ENCODE assay signal across 12 mouse cellular contexts in the genomic region with DNA sequence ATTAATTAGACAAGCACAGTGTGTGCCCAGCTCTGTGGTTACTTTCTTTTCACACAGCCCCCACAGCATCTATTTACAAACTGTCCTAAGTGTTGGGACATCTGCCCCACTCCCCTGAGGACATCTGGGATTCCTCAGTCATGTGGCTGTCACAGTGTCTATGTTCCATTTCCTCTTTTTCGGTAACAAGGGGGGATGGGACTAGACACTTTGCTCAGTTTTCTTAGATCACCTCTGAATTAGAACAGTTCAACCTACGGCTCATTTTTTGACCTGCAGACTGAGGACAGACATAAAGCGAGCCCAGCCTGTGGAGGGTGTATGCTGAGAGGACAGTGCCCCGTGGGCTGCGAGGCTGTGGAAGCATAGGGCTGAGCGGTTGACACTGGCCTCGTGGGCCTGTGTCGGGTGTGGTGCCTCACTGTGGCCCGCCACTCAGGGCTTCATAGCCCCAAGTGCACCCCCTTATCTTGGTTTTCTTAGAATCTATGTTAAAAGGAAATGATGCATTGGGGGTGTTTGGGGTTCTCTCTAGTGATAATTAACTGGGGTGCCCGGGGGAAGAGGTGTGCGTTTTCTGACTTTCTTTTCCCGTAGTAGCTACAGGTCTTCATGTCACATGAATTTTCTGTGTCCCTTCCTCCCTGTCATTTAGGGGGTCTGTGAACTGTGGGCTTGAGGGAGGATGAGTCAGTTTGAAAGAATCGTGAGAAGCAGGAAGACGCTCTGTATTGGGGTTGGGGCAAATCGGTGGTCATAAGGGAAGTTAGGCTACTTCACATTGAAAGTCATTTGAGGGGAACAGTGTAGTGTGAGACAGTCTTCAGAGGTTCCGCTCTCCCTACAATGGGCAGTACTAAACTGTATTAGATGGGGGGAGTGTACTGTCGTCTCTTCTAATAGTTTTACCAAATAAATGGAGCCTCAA. TPM values are rescaled to one million over a fixed set of nuclear protein-coding genes. Genes with fewer than 3 reads are reported as not detected.
DNase-seq lines count a peak whose midpoint lies in the region; ATAC-seq and TF ChIP-seq lines count a peak whose summit lies in the region.
"Had no signal": no experiment of that assay in that cellular context is flagged by ENCODE, and none has a peak within 500 bp of the region (broad histone marks: within the 10 kb centered on the region; RNA-seq: fewer than 3 reads in every experiment).

No protein-coding gene starts in this region.

- TF ChIP-seq POLR2A in kidney, adult 2 months (IDR thresholded peaks at IDR 0.05; ENCODE audit: low read depth, low read length) = no peak
- no peak for TF ChIP-seq POLR2A in bone marrow, adult 2 months (IDR thresholded peaks at IDR 0.05; ENCODE audit: borderline replicate concordance, control insufficient read depth, low read depth, low read length)

- TF ChIP-seq CTCF in kidney, adult 2 months (conservative IDR thresholded peaks at IDR 0.05; ENCODE audit: insufficient read depth, insufficient read length, low read depth, low read length) = no peak
- TF ChIP-seq CTCF in bone marrow, adult 2 months (IDR thresholded peaks at IDR 0.05; ENCODE audit: control insufficient read depth, insufficient read depth, low read length) = no peak
- TF ChIP-seq CTCF in liver, postnatal 0 days (IDR thresholded peaks at IDR 0.05; ENCODE audit: low read depth) = no peak

- peak; percentile 23; the same call in 1 of the 2 replicates for TF ChIP-seq EP300 in liver, postnatal 0 days (IDR thresholded peaks at IDR 0.05; ENCODE audit: low read depth)

- 80% methylated on average over 17 of the region's 17 CpGs for WGBS in kidney, adult 2 months
- 36% methylated on average over 17 of the region's 17 CpGs for WGBS in bone marrow, adult 2 months
- 40% methylated on average over 17 of the region's 17 CpGs for WGBS in liver, postnatal 0 days (ENCODE audit: insufficient replicate concordance)

- no peak overlapping the region for H3K4me3 ChIP-seq in kidney, adult 2 months (ENCODE audit: insufficient read depth, low read depth, low read length)
- no peak overlapping the region for H3K4me3 ChIP-seq in bone marrow, adult 2 months (replicated peaks; ENCODE audit: control insufficient read depth, low read depth, low read length)
- no peak overlapping the region for H3K4me3 ChIP-seq in liver, postnatal 0 days (ENCODE audit: low read depth, low read length)
- H3K4me3 ChIP-seq: embryonic facial prominence, embryonic 15.5 days; heart, embryonic 15.5 days; lung, embryonic 15.5 days had no signal

- H3K27me3 ChIP-seq in kidney, adult 2 months (replicated peaks; ENCODE audit: control insufficient read depth, insufficient read depth, low read length) = no peaks in the 10 kb centered on the region
- no peaks in the 10 kb centered on the region for H3K27me3 ChIP-seq in liver, postnatal 0 days (ENCODE audit: insufficient read depth, low read length)
- H3K27me3 ChIP-seq: embryonic facial prominence, embryonic 15.5 days; heart, embryonic 15.5 days; lung, embryonic 15.5 days had no signal

- peaks cover 11% of the 10 kb centered on the region for H3K36me3 ChIP-seq in kidney, adult 2 months (ENCODE audit: control insufficient read depth, insufficient read depth, low read length)
- H3K36me3 ChIP-seq in liver, postnatal 0 days (replicated peaks; ENCODE audit: insufficient read depth, low read length) = peaks cover 56% of the 10 kb centered on the region

- H3K4me1 ChIP-seq in kidney, adult 2 months (ENCODE audit: control insufficient read depth, insufficient read depth, low read length) = no peaks in the 10 kb centered on the region
- peaks cover 12% of the 10 kb centered on the region for H3K4me1 ChIP-seq in bone marrow, adult 2 months (ENCODE audit: control insufficient read depth, insufficient read depth, low read length)
- H3K4me1 ChIP-seq in liver, postnatal 0 days (ENCODE audit: insufficient read depth) = peaks cover 17% of the 10 kb centered on the region
- H3K4me1 ChIP-seq: heart, embryonic 15.5 days had no signal

- peak; percentile 21 for DNase-seq in kidney, adult 2 months
- DNase-seq in kidney, adult 11 months = no peak
- DNase-seq in A20 (ENCODE audit: low read depth, low spot score) = peak; percentile 92
- peak; percentile 42 for DNase-seq in liver, postnatal 0 days
- DNase-seq in thymus, postnatal 10 days (ENCODE audit: low spot score in 2 of 2) = no peak
- no peak for DNase-seq in urinary bladder, adult 2 months (ENCODE audit: low spot score)
- no peak for DNase-seq in testis, postnatal 14 days (ENCODE audit: low spot score)
- DNase-seq: thymus, postnatal 4 days had no signal

- ATAC-seq in liver, postnatal 0 days = peak; percentile 69

- 0 out of 2 replicates have a peak overlapping the region, but pooled peaks have one; percentile 21 for H3K27ac ChIP-seq in kidney, adult 2 months (ENCODE audit: insufficient read depth, low read depth, low read length)
- peak overlapping the region; percentile 92 for H3K27ac ChIP-seq in bone marrow, adult 2 months (ENCODE audit: control insufficient read depth, insufficient read depth, low read depth, low read length, poor library complexity)
- peak overlapping the region; percentile 73 for H3K27ac ChIP-seq in liver, postnatal 0 days (ENCODE audit: low read depth)
- H3K27ac ChIP-seq: heart, embryonic 15.5 days; lung, embryonic 15.5 days had no signal

- H3K9ac ChIP-seq in liver, postnatal 0 days (replicated peaks) = 0 out of 2 replicates have a peak overlapping the region, but pooled peaks have one; percentile 8
- H3K9ac ChIP-seq: embryonic facial prominence, embryonic 15.5 days; heart, embryonic 15.5 days; lung, embryonic 15.5 days had no signal

- no peaks in the 10 kb centered on the region for H3K9me3 ChIP-seq in liver, postnatal 0 days (ENCODE audit: low read length)
- H3K9me3 ChIP-seq: embryonic facial prominence, embryonic 15.5 days; heart, embryonic 15.5 days; lung, embryonic 15.5 days had no signal

- peak overlapping the region; percentile 36 for H3K4me2 ChIP-seq in liver, postnatal 0 days (ENCODE audit: low read depth, low read length)
- H3K4me2 ChIP-seq: embryonic facial prominence, embryonic 15.5 days; heart, embryonic 15.5 days; lung, embryonic 15.5 days had no signal

RNA-seq across cellular contexts. Expression of gene Gns, which starts 10.1 kb away (rescaled TPM):
- polyA plus RNA-seq in kidney, adult 2 months (2012; rRNA removed) = 128 and 160 TPM in 2 replicates
- 18.2 and 39.2 TPM in 2 replicates for polyA plus RNA-seq in bone marrow, adult 2 months (2011; ENCODE audit: insufficient read depth, insufficient read length, low replicate concordance, missing spikeins)
- polyA plus RNA-seq in liver, postnatal 0 days (2015; fragmentation: Nextera tagmentation; extraction: Ambion mirVana) = 27.7 and 28.9 TPM in 2 replicates
- polyA plus RNA-seq in urinary bladder, adult 2 months (2012; rRNA removed) = 48.3 and 80.7 TPM in 2 replicates

RNA-seq across cellular contexts. Expression of gene Tbc1d30, which starts 23.9 kb away (rescaled TPM):
- polyA plus RNA-seq in kidney, adult 2 months (2012; rRNA removed) = 1.0 and 1.2 TPM in 2 replicates
- 0.52 TPM in 1 of 2 replicates, not detected in the other for polyA plus RNA-seq in bone marrow, adult 2 months (2011; ENCODE audit: insufficient read depth, insufficient read length, low replicate concordance, missing spikeins)
- 0.75 and 1.4 TPM in 2 replicates for polyA plus RNA-seq in liver, postnatal 0 days (2015; fragmentation: Nextera tagmentation; extraction: Ambion mirVana)
- polyA plus RNA-seq in urinary bladder, adult 2 months (2012; rRNA removed) = 8.4 and 8.7 TPM in 2 replicates

Comparison
In these comparisons a context has a peak if more than half of its experiments do, and no peak if none do; other contexts are left out.
1. DNase-seq: peak in kidney, adult 2 months (single experiment), A20 (single experiment) and liver, postnatal 0 days (single experiment); none in kidney, adult 11 months (single experiment), thymus, postnatal 10 days (0 of 2), urinary bladder, adult 2 months (single experiment) and testis, postnatal 14 days (single experiment).
2. H3K27ac ChIP-seq: peak in every context shown above with its lines; median percentile 92 in bone marrow, adult 2 months; 73 in liver, postnatal 0 days; 21 in kidney, adult 2 months.